Mouse (Mus musculus): ENCODE measurements at regions not wholly inside any gene's neighbourhood (a gene's known extent, or its start where the extent isn't known, plus 50 kb on each side); places are given as distances from the start of the nearest gene placed in this dataset.

GRCm38 (mm10) chr4:31727498-31728148 lies 236.3 kb upstream of the Map3k7 start:
- no peak for DNase-seq

DNA sequence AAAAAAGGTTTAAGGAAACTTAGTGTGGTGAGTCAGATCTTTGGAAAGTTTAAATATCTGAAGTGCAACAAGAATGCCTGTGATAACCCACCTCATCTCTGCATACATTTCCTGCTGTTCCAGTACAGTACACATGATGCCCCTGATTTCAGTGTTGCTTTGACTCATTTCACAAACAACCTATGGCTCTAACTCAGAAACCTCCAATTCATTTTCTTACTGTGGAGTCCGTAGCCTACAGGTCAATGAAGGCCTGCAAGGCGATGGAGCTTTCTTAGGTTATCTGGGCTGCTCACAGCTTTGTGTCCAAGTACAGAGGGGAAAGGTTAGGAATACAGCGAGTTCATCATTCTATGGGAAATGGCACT lies 235.8 kb upstream of the Map3k7 start:
- no peak for DNase-seq

GRCm38 (mm10) chr4:31743776-31744175 lies 220.1 kb upstream of the Map3k7 start:
- no peak for DNase-seq

GRCm38 (mm10) chr4:31744431-31744830 lies 219.5 kb upstream of the Map3k7 start:
- DNase-seq, result no peak

DNA sequence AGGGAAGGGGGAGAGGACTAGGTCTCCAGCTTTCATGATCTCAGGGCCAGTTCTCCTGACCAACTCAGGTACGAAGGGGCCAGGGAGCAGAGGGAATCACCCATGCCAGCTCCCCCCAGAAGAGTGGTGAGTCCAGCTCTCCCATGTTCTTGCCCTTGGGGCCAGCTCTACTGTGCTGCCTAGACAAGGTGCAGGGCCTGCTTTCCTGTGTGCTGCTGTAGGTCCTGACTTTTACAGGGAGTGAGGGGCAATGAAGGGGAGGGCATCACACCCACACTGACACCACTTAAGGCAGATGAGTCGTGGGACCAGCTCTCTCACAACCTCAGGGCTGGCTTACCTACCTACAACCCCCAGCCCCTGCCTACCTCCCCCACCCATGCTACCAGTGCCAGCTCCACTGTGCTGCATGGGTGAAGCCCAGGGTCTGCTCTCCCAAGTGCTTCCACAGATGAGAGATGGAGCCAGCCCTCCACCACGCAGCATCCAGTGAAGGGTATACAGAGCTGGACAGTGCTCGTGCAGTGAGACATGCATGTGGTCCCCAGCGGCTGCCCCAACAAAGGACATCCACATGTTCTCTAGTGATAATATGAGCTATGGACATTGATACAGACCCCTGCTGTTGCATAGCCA lies 210.1 kb upstream of the Map3k7 start:
- no peak for DNase-seq

DNA sequence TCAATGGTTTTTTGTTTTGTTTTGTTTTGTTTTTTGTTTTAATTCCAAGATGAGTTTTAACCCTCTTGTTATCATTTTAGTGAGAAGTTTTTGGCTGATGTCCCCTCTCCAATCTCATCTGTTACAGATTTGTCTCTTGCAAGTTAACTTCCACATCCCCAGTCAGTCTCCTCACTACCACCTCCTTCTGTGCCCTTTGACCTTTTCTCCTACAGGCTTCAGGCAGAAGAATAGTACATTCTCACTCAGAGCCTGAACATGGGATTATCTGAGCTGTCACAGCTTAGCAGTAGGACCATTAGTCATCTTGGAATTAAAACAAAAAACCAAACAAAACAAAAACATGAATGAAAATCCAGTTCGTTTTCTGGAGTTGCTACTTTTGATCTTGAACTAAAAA lies 206.8 kb upstream of the Map3k7 start:
- no peak for DNase-seq

- DNase-seq, result no peak
Observed at GRCm38 (mm10) chr4:31760116-31760515, 203.8 kb upstream of the Map3k7 start.

- DNase-seq, result no peak
Observed at GRCm38 (mm10) chr4:31762199-31762598, 201.7 kb upstream of the Map3k7 start.

GRCm38 (mm10) chr4:31768026-31768626 lies 195.8 kb upstream of the Map3k7 start:
- no peak for DNase-seq

DNA sequence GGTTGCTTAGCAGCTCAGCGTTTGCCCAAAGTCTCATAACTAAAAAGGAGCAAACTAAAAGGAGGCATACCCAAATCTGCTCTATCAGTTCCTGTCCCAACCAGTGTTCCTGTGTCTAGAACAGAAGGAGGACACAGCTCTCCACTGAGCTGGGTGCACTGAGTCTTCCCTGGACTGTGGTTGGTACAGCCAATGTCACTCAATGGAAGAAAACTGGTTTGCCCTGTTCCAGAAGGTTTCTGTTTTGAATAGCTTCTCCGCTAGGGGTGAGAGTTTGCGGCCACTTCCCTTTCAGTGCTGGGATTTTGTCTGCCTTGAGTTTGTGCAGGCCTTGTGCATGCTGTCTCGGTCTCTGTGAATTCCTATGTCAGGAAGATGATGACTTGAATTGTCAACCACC lies 194.6 kb upstream of the Map3k7 start:
- no peak for DNase-seq

DNA sequence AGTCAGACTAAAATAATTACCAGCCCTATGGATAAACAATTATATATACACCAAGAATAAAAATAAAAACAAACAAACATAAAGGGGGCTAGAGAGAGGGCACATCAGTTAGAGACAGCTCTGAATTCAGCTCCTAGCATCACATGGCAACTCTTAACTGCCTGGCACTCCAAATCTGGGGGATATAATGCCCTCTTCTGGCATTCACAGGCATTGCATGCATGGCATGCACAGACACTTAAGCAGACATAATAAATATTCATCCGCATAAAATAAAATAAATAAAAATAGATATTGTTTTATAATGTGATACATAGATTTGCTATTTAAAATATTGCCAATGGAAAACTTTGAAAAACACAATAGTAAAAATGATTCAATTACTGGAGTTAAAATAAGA lies 177.6 kb upstream of the Map3k7 start:
- no peak for DNase-seq

- no peak for DNase-seq
Observed at GRCm38 (mm10) chr4:31817574-31818240, 146.2 kb upstream of the Map3k7 start.

- peak in 1 of 2 experiments; percentile 6 for DNase-seq
Observed at GRCm38 (mm10) chr4:31819521-31820259, 144.2 kb upstream of the Map3k7 start.

DNA sequence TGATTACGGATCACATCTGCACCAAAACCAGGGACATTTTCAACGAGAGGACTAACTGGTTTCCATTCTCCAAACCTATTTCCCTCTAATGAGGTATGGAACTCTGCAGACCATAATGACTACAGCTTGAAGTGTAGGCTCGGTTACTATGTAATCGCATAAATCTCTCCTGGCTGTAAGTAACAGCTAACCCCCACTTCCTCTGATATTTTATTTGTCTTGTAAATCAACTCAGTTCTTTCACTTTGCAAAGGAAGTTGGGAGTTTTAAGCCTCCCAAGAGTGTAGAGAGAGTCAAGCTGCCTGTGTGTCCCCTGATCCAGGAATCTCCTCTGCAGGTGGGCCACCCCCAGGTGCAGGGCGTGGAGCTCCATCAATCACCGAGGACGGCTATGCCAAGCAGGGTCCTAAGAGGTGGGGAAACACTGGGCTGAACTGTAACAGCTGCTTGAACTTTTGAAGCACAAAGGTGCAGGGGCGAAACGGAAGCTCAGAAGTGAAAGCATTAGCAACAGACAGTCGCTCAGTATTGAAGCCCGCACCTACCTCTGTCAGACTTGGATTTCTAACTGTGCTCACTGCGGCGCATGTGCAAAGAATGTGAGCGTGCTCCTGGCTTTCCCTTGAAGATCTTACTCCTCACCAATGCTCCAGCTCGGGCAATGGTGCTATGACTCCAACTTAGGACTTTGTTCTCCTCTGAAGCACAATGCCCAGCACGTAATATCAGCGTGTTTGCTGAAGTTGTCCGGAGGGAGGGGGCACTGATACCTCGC lies 140.1 kb upstream of the Map3k7 start:
- DNase-seq, result no peak

DNA sequence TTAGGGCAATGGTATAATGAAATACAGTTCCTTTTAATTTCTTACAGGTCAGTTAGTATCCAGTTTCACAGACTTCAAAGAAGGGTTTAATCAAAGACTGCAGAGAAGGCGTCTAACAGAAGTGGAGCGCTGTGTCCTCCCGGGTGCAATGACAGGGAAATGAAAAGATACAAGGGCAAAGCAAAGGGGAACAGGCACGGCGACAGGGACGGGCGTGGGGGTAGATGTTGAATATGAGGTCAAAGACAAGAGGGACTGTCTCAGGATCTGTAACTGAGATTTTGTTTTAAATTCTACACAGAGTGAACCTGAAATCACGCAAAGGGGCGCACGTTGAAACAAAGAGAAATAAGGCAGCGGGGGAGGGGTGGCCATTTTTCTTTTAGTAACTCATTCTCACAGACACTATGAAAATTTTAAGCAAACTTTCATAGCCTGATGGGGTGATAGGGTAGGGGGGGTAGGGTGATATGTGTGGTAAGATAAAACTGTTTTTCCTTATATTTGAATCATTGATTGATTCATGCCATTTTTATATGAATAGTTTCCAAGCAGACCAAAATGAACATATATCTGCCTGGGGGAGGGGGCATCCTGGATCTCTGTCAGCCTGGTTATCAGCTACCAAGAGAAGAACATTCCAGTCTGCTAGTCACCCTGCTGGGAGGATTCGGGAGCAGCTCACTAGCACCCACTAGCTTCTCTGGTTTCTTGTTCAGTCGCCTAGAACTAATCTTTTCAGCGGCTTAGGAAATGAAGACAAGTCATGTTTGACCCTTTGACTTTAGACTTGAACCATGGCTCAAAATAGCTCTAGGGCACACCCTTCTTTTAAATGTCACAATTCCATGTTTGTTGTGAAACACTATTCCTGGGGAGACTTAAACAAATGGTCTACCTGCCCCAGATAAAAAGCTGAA lies 139.1 kb upstream of the Map3k7 start:
- DNase-seq, result no peak

DNA sequence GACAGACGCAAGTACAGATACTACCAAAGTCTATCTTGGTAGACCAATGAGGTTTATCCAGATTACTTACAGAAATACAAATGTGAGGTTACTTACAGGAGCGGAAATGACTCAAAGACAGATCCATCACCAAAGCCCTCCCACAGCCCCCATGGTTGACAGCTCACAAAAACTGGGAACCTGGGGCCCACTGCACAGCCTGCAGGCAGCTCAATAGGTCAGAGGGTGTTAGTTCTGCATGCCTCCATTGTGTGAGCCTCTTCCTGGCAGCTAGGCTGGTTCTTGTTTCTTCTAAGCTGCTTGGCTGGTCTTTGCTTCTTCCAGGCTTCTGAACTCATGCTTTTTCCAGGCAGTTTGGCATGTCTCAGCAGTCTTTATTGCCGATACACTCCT lies 138.5 kb upstream of the Map3k7 start:
- DNase-seq, result no peak

DNA sequence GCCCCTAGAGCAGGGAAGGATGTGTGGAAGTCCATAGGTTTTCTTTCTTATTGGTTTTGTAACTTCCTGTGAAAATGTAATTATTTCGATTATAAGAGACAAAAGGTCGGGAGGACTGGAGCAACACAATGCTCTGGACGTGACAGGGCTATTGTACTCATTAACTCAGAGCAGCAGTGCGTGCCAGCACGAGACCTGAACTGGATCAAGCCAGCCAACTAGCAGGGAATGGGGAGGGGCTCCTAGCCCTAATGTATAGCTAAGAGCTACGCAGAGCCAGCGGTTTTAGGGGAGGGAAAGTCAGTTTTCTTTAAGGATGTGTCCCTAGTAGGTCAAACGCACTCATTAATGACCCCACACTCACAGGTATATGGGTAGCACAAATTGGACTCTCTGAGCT lies 137.2 kb upstream of the Map3k7 start:
- DNase-seq, result no peak

DNA sequence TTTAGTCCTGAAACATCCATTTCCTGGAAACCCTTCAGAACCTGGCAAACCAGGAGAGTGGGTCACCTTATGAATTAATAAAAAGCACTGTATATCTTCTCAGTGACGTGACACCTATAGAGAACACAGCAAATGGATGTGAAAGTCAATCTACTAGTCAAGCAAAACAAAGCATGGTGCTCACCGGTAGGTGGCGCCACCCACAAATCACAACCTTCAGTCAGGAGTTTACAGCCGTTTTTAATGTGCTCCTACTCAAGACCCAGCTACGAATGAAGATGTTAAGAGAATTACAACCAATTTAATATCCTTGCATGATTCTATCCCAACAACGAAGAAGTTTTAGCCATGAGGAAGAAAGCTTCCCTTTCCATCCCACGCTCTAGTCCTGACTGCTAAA lies 136.6 kb upstream of the Map3k7 start:
- DNase-seq, result no peak

DNA sequence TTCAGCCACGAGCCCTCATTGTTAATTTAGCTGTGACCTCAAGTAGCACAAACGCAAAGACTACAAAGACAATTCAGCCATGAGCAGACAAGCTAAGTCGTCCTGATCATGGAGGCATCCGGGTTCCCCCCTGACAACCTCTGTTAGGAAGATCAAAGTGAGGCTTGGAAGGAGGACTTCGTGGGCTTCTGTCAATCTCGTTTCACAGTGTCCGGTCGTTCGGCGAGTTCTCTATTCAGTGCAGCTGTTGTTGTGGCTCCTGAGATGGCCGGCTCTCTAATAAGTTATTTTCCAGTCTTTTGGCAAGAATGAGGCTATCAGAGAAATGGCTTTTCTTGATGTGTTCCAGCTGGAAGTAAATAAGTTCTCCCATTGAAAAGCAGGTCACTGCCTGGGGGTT lies 133.7 kb upstream of the Map3k7 start:
- no peak for DNase-seq

- DNase-seq, result no peak
Observed at GRCm38 (mm10) chr4:31831469-31831868, 132.4 kb upstream of the Map3k7 start.

GRCm38 (mm10) chr4:31833828-31834227 lies 130.1 kb upstream of the Map3k7 start:
- DNase-seq, result no peak
